Mouse (Mus musculus) left cerebral cortex, postnatal 14 days (tissue): ENCODE measurements around the gene Dlg4. TPM values are rescaled to one million over a fixed set of nuclear protein-coding genes. Genes with fewer than 3 reads are reported as not detected.

ENCODE experiments used
- DNase-seq, 2 experiments: peaks; one replicate each; pipeline ENCODE4 v3.0.0; 2021 to 2022; ENCODE audit warnings: low spot score in 2 of 2, mixed read lengths in 1 of 2
- intact Hi-C: fragments of 180-260 bp; cut with DNase I; formaldehyde crosslinking; loops from one replicate; pipeline ENCODE4 v1.15.1; 2025
- long read RNA-seq, 2 experiments: library from polyadenylated mRNA; stranded (forward); transcript quantifications; one replicate each; pipeline ENCODE4 v2.0.0; 2021
- total RNA-seq, 2 experiments: library from RNA; stranded (reverse); gene quantifications; 2 replicates each; pipeline ENCODE4 v1.2.3; 2021

Gene Dlg4
- total RNA-seq: 1,000 to 10,000 TPM in 1 of 2 experiments, 100 to 1,000 TPM in 1; 1,000 to 1,075 TPM
- long read RNA-seq, experiment 1, full-length matches to known transcripts: 14 of 114 reads
- long read RNA-seq, experiment 1, partial matches to known transcripts: 95 of 114 reads
- long read RNA-seq, experiment 1, other reads (novel, unspliced or antisense): 5 of 114 reads
- long read RNA-seq, experiment 2, full-length matches to known transcripts: 28 of 115 reads
- long read RNA-seq, experiment 2, partial matches to known transcripts: 79 of 115 reads
- long read RNA-seq, experiment 2, other reads (novel, unspliced or antisense): 8 of 115 reads

DNA sequence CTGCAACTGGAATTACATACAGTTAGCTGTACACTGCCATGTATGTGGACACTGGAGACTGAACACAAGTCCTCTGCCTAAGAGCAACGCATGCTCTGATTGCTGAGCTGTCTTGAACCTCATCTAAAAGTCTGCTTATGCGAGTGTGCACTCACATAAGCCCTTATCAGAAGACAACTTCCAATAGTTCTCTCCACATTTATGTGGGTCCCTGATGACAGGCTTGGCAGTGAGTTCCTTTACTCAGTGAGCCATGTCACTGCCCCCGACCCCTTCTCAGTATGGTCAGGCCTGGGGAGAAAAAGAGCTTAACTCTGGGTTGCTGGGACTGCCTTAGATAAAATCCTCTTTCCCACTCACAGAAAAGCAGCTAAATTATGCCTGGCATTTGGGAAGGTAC, at the start of gene Dlg4:
Gene Dlg4, plus strand, starts transcription at position 274 of the 400 bp plus-strand sequence.
- no peak for DNase-seq
- intact Hi-C loops: no loop called here

DNA sequence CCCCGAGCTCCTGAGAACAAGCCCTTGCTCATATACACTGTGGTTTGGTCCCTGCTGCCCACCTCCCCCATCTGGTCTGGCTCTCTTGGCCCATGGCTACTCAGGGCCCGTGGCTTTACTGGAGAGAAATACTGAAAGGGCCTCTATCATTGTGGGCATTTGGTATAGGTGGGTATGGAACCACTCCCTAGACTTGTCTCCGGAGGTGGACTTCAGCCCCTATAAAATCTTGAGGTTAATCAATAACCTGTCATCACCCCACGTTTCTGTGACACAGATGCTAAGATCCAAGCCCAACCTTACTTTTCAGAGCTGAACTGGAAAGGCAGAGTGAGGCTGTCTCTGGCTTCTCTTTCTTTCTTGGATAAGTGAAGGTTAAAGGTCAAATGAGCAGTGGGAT, 47.9 kb upstream of the Dlg4 start:
- intact Hi-C loops: no loop called here
- no peak for DNase-seq

DNA sequence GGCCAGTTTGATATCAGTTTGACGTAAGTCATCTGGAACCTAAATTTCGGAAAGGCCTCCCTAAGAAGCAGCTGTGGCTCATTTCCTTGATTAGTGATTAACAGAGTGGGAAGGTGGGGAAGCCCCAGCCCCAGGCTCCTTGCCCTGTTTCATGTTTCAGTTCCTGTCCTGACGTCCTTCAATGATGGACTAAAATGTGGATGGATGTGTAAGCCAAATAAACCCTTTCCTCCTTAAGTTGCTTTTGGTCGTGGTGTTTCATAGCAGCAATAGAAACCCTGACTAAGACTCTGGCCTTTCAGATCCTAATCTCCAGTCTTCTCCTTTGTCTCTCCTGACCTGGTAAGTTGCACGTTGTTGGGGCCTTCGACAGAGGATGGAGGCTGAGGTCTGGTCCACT, 46.5 kb upstream of the Dlg4 start:
- intact Hi-C loops: no loop called here
- no peak for DNase-seq

DNA sequence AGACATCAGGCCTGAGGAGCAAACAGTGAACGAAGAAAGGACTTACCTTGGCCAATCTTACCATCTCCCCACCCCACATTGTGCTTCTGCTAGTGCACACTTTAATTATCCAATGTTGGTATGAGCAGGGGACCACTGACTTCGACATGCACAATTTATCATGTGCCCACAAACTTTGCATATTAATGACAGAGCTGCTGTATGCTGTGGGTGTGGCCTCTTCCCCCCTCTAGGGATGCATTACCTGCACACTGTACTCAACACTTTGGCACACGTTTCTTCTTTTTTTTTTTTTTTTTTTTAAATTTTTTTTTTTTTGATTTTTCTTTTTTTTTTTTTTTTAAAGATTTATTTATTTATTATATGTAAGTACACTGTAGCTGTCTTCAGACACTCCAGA, 46.0 kb upstream of the Dlg4 start:
- intact Hi-C loops: no loop called here

DNA sequence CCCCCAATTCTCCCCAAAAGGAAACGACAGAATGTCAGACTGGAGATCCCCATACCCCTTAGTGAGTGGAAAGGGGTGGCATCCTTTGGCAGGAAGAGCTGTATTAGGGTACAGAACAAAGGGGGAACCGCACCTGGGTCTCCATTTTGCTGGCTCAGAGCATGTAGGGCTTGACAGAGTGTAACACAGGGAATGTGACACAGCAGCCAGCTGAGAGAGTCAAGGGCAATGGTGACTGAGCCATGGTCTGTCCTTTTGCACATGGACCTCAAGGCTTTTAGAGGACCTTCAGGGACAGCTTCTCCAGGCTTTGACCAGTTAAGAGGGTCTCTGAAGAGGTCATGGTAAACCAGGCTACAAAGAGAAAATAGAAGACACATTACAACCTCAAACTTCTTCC, 41.8 kb upstream of the Dlg4 start:
- DNase-seq: no peak
- intact Hi-C loops: no loop called here

More for the DNA sequence above, 46.0 kb upstream of the Dlg4 start:
- DNase-seq: no peak

DNA sequence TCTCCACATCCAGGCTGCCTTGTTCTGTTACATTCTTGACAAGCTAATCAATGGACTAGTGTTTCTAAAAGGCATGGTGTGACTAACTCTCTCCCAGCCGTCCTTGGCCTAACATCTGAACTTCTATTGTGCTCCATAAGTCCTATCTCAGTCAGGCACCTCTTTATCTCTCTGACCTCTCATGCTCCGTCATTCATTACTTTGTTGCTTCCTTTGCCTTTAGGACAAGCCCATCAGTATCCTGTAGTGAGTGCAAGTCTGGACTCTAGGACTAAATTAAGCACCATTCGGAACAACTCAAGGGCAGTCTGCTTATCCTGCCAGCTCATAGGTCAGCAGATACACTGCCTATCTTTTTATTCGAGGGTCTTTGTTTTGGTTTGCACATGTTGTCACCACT, 40.5 kb upstream of the Dlg4 start:
- DNase-seq: no peak
- intact Hi-C loops: no loop called here

DNA sequence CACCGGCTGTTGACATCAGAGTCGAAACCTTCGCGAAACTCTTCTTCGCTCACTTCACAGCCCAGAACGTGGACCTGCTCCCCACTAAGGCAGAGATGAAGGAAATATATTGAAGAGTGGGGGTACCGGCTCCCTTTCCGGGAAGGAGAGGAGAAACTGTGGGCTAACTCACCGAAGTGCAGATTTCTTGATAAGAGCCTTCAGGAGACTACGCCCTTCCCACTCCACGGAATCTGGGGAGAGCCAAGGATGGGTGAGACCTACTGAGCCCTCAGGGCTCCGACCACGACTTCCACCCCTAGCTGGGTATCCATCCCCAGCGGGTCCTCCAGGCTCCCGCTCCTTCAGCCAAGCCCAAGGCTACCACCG, 36.9 kb upstream of the Dlg4 start:
- intact Hi-C loops: no loop called here
- no peak for DNase-seq

DNA sequence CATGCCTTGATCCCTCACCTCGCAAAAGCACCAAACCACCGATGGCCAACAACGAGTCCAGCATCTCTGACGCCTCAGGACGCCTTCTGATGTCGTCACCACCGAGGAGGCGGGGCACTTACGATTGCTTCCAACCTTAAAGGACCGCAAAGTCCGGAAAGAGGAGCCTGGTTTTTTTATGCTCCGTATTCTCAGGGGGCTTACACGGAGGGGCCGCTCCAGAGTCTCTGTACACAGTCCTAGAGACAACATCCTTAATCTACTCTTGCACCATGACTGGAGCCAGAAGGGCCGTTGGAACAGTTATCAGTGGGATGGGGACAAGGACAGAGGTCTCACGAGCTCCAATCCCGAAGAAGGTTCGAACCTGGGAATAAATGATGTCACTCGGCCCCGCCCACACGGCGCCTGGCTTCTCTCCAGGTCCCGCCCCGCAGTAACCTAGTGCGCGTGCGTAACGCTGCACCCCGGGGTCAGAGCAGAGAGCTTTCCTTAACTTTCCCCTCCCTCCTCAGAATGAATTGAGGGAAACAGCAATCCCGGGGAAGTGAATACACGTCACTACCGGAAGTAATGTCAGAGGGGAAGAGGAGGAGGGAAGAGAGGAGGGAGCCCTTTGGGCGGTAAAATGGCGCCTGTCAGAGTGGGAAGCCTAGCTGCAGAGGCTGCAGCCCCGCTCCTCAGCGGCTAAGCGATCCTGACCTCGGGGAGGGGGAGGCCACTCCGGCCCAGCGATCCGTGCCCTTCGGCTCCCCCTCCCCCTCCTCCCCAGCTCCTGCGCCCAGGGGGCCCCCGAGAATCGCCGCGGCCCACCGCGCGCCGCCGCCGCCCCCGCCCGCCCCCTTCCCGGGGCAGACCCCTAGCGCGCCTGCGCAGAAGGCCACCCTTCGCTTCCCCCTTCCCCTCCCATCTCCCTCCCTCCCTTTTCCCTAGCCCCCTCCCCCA, 36.3 kb upstream of the Dlg4 start:
- peak; percentile 98 to 99 for DNase-seq
- intact Hi-C loops: no loop called here

DNA sequence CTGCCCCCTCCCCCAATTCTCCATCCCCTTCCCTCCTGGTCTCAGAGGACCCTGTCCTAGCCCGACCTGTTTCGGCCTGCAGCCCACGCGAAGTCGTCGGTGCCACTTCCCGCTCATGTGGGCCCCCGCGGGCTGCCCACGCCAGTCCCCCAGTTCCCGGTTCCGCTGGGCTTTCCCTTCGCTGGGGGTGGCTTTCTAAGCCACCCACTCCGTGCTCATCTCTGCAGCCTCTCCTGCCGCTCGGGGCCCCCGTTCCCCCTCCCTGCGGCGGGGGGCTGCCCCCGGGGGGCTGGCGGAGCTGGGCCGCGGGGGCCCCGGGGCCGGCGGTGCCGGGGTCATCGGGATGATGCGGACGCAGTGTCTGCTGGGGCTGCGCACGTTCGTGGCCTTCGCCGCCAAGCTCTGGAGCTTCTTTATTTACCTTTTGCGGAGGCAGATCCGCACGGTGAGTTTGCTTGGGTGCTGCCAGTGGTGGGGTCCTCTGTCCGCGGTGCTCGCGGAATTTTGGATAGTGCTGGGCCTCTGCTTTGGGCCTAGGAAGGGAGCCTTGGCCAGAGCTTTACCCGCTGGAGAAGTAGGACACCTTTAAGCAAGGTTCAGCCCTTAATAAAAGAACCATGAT, 35.5 kb upstream of the Dlg4 start, which contains the start of gene Ctdnep1:
Gene Ctdnep1, plus strand, starts transcription at position 16 of the 622 bp plus-strand sequence.
- intact Hi-C loops: no loop called here
- DNase-seq: no peak

DNA sequence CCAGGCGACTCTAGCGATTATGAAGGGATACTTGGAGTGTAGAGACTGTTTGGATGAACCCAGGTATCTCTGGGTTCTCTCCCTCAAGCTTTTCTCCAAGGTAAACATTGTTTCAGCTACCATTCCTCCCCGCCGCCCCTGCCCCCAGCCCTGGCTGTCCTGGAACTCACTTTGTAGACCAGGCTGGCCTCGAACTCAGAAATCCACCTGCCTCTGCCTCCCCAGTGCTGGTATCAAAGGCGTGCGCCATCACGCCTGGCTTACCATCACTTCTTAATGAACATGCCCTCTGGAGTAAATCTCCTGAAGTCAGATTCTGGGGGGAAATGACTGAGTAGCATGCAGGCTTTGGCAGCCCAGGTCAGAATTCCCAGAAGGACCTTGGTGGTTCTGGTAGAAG, 34.5 kb upstream of the Dlg4 start, which contains the start of gene Elp5:
Gene Elp5, minus strand, starts transcription at position 293 of the 400 bp plus-strand sequence.
- intact Hi-C loops: no loop called here
- no peak for DNase-seq

DNA sequence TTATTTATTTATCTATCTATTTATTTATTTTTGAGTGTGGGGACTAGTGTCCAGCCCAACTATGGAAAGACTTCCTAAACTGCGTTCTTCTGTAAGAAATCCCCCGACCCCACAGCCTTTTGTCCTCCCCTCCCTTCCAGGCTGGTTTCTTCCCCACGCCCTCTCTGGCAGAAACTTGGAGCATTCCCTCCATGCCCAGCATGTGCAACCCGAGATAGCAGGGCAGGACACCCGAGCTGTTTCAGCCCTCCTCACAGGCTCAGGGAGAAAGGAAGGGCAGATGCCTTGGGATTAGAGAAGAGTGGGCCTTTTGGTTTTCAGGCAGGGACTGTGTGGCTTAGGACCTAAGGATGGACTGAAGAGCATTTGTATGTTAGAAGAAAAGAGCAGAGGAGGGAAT, 33.9 kb upstream of the Dlg4 start:
- intact Hi-C loops: no loop called here
- DNase-seq: no peak

DNA sequence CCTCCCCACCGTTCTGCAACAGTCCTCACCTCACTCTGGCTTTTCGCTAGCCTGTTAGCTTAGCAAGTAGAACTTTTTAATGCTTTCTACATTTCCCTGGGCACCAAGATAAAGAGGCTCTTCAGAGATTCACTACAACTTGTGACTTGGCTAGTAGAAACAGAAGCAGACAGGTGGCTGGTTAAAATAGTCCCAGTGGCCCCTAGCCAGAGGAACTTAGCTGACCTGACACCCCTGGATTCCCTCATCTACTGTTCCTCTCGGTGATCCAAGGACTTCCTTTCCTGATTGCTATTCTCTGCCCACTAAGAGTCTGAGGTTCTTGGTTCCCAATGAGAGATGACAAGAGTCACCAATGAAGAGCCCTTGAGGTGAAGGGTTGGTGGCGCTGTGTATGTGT, 33.4 kb upstream of the Dlg4 start:
- no peak for DNase-seq
- intact Hi-C loops: no loop called here

DNA sequence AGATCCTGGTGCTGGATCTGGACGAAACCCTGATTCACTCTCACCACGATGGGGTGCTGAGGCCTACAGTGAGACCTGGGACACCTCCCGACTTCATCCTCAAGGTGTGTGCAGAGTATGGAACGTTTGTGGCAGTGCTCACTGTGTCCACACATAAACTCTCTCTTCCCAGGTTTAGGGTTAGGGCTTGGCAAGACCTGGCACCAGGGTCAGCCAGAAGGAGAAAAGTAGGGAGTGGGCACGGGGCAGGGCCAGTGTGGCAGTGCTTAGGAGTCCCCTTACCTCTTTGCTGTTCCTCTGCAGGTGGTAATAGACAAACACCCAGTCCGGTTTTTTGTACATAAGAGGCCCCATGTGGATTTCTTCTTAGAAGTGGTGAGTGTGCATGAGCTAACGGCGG, 32.3 kb upstream of the Dlg4 start:
- intact Hi-C loops: no loop called here
- DNase-seq: no peak

DNA sequence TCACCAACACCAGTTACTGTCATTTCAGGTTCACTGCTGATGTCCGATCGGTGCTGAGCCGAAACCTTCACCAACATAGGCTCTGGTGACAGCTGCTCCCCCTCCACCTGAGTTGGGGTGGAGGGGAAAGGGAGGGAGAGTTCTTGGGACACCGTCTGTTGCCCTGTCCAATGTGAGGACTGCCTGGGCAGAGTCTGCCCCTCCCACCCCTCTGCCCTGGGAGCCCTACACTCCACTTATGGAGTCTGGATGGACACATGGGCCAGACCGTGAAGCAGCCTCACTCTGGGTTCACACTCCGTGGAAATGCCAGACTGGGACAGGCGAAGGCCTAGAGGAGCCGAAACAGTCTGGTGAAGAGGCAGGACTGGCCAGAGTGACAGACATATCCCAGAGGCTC, 26.8 kb upstream of the Dlg4 start:
- intact Hi-C loops: no loop called here
- no peak for DNase-seq

DNA sequence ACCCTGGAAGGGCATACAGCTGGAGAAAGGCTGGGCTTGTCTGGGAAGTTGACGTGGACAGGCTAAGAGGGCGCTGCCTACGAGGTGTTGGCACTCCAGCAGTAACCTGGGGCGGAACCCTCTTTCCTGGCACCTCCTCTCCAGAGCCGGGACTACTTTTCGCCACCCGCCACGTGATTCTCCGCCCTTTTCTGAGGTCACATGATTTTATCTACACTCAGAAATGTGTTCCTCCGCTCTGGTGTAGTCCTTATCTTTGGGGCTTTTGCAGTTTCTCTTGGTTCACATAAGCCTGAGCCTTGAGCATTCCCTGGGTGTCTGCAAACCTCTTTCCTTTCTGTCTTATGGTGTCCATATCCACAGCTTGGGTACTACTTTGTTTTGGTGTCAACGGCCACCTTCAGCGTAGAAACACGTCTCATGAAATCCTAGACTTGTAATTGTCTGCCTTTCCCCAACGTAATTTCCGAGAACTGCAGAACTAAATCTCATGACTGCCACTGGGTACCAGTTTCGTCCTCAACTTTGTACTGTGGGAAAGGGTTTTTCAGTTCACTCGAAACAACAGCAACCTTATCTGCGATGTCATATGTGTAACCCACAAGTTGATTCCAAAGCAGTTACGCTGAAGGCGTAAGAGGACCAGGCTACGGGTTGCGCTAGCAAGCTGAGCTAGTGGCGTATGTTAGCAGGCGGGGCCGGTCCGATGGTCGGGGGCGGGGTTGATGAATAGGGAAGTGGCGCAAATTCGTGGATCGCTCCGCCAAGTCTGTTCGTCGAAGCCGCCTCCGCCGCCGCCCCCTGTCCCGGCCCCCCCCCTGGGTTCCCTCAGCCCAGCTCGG, 25.7 kb upstream of the Dlg4 start, which contains the start of gene Gabarap:
Gene Gabarap, plus strand, starts transcription at position 294 of the 842 bp plus-strand sequence.
- DNase-seq: peak; percentile 97
- intact Hi-C loops: no loop called here

DNA sequence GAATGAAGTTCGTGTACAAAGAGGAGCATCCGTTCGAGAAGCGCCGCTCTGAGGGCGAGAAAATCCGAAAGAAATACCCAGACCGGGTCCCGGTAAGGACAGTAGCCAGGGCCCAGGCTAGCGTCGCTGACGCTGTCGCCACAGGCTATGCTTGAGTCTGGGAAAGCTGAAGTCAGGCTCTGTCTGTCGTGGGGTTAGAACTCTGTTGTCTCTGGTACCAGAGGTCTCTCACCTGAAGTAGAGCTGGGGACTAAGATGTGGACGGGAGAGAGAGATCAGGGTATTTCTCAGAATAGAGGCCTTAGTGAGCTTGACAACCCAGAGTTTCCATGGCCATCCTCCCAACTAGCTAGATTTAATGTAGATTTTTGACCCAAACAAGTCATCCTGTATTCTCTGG, 25.0 kb upstream of the Dlg4 start:
- intact Hi-C loops: no loop called here
- DNase-seq: no peak

DNA sequence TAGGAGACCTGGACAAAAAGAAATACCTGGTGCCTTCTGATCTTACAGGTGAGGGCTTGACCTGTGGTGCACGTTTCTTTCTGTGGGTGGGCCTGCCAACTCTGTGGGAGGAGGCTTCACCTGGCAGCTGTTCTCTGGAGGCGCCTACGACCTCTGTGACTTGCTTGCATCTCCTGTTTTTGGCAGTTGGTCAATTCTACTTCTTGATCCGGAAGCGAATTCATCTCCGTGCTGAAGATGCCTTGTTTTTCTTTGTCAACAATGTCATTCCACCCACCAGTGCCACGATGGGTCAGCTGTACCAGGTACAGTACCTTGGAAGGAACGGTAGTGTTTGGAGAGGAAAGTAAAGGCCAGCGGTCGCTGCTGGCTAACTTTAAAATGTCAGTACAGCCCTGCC, 24.3 kb upstream of the Dlg4 start:
- no peak for DNase-seq
- intact Hi-C loops: no loop called here

DNA sequence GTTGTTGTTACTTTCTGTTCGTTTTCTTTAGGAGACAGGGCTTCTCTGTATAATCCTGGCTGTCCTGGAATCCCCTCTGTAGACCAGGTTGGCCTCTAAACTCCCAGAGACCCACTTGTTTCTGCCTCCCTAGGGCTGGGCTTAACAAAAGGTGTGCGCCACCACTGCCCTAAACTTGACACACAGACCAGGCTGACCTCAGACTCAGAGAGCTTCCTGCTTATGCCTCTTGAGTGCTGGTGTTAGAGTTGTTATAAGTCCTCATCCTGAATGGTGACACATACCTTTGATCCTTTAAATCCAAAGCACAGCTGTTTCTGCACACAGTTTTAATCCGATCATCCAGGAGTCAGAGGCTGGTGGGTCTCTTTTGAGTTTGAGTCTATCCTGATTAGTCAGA, 23.8 kb upstream of the Dlg4 start:
- DNase-seq: no peak
- intact Hi-C loops: no loop called here

DNA sequence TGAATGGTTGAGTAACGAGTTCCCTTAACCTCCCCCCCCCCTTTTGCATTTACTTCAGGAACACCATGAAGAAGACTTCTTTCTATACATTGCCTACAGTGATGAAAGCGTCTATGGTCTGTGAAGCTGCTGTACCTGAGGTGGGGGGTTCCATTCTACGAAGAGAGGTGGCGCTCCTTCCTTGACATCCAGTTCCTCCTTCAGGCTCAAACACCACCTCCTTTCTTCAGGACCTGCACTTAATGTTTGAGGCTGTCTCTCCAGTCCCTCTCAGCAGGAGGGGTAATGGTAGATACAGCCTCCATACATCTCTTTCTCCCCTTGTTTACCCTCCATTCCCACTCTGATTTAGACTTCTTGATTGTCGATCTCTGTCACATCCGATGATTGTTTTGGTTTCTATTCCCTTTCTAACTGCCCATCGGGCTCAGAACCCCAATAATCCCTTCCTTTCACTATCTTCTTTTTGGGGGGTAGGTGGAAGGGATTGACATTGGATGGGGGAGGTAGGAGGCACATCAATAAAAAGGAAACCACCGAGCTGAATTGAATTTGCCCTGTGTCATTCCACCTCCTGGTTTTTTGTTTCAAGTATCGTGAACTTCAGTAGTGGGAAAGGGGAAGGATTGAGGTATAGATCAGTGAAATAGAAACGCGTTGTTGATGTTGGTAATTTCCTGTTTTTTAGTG, 22.2 kb upstream of the Dlg4 start:
- intact Hi-C loops: no loop called here
- no peak for DNase-seq
